Mouse (Mus musculus) thymus, adult 2 months (tissue): ENCODE measurements at regions not wholly inside any gene's neighbourhood (a gene's known extent, or its start where the extent isn't known, plus 50 kb on each side); places are given as distances from the start of the nearest gene placed in this dataset.

Experiments
- DNase-seq: peaks from one replicate; pipeline ENCODE4 v3.0.0; 2021
- H3K27ac ChIP-seq: fragments of 200-500 bp; 2 replicates; pipeline ENCODE4 v1.5.1; 2012; ENCODE audit warnings: low read length, control low read depth; ENCODE audit not compliant: control insufficient read depth, insufficient read depth
- H3K27me3 ChIP-seq: fragments of 200-500 bp; 2 replicates; pipeline ENCODE4 v1.6.1; 2012; ENCODE audit warnings: mild to moderate bottlenecking, low read length, moderate library complexity, mixed read lengths; ENCODE audit not compliant: control insufficient read depth, insufficient read depth
- H3K36me3 ChIP-seq: fragments of 200-500 bp; 2 replicates; pipeline ENCODE4 v1.6.1; 2012; ENCODE audit warnings: mild to moderate bottlenecking, low read length, moderate library complexity; ENCODE audit not compliant: control insufficient read depth, insufficient read depth
- H3K4me1 ChIP-seq: fragments of 200-500 bp; replicated peaks from 2 replicates; pipeline ENCODE4 v1.6.1; 2012; ENCODE audit warnings: low read length; ENCODE audit not compliant: control insufficient read depth, insufficient read depth
- H3K4me3 ChIP-seq: fragments of 200-500 bp; 2 replicates; pipeline ENCODE4 v1.5.1; 2012; ENCODE audit warnings: mild to moderate bottlenecking, low read length, control low read depth, moderate library complexity; ENCODE audit not compliant: control insufficient read depth, insufficient read depth
- CTCF ChIP-seq: fragments of 200-500 bp; IDR thresholded peaks from 2 replicates; pipeline ENCODE4 v1.5.1; 2012; ENCODE audit warnings: mild to moderate bottlenecking, control low read depth, low read length, moderate library complexity, borderline replicate concordance; ENCODE audit not compliant: control insufficient read depth, poor library complexity, insufficient read depth; ENCODE audit errors: extremely low read depth
- POLR2A ChIP-seq: fragments of 200-500 bp; IDR thresholded peaks from 2 replicates; pipeline ENCODE4 v1.6.1; 2012; ENCODE audit warnings: mild to moderate bottlenecking, low read length, control low read depth, moderate library complexity; ENCODE audit not compliant: control insufficient read depth, poor library complexity, insufficient read depth; ENCODE audit errors: extremely low read depth
- WGBS: fragments of 180-500 bp; shearing (Covaris S2); methylation state at CpG from one replicate; pipeline ENCODE4 v1.1.7; 2018; 5-methylcytosine and 5-hydroxymethylcytosine counted together

DNA sequence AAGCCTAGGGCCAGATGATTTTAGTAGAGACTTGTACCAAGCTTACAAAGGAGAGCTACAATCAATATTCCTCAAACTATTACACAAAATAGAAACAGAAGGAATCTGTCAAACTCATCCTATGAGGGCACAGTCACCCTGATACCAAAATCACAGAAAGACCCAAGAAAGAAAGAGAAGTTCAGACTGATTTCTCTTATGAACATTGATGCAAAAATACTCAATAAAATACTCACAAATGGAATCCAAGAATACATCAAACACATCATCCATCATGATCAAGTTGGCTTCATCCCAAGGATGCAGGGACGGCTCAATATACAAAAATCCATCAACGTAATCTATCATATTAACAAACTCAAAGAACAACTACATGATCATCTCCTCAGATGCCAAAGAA lies 377.9 kb upstream of the Ercc4 start:
- TF ChIP-seq CTCF, result no peak

GRCm38 (mm10) chr16:12742472-12742871 lies 367.0 kb upstream of the Ercc4 start:
- Histone ChIP-seq H3K4me3 (no peak overlapping the region), H3K27ac (no peak overlapping the region), H3K36me3 (no peaks in the 10 kb centered on the region), H3K27me3 (no peaks in the 10 kb centered on the region), H3K4me1 (no peaks in the 10 kb centered on the region)
- TF ChIP-seq POLR2A (no peak), CTCF (no peak)
- DNase-seq, result no peak

More for the DNA sequence above, 377.9 kb upstream of the Ercc4 start:
- DNase-seq, result no peak
- 86% methylated on average over 2 of the region's 2 CpGs for WGBS
- Histone ChIP-seq H3K4me3 (no peak overlapping the region), H3K36me3 (no peaks in the 10 kb centered on the region), H3K4me1 (no peaks in the 10 kb centered on the region), H3K27ac (no peak overlapping the region), H3K27me3 (no peaks in the 10 kb centered on the region)

DNA sequence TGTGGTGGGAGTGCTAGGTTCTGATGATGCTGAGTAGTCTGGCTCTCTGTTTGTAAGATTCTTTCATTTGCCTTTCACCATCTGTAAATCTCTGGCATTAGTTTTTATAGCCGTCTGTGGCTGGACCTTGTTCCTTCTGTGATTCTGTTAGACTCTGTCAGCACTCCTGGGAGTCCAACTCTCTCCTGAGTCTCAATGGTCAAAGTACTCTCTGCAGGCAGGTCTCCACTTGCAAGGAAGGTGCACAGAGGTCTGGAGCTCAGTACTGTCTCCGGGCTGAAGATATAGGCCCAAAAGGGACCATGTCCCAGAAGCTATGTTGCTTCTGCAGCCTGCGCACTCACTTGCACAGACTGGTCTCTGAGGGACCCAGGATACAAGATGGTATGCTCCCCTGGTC lies 356.3 kb upstream of the Ercc4 start:
- Histone ChIP-seq H3K36me3 (no peaks in the 10 kb centered on the region), H3K27ac (no peak overlapping the region), H3K27me3 (no peaks in the 10 kb centered on the region), H3K4me3 (no peak overlapping the region), H3K4me1 (no peaks in the 10 kb centered on the region)
- 95% methylated on average over 3 of the region's 3 CpGs for WGBS
- TF ChIP-seq CTCF (no peak), POLR2A (no peak)
- no peak for DNase-seq

DNA sequence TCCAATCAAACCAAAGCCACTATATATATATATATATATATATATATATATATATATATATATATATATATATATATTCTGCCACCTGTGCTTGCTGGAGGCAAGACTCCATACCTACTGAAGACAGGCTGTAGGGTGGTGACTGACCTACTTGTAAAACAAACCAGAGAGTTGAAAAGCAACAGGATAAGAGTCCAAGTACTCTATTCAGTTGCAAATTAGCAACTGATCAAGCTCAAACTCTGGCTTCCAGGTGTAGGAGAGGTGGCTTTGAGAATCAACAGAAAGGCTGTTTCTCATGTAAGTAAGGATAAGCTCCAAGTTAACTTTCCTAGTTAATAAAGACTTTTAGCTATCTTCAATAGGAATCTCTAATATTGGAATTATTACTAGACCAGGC lies 355.1 kb upstream of the Ercc4 start:
- Histone ChIP-seq H3K27me3 (no peaks in the 10 kb centered on the region), H3K36me3 (no peaks in the 10 kb centered on the region), H3K27ac (no peak overlapping the region), H3K4me3 (no peak overlapping the region), H3K4me1 (no peaks in the 10 kb centered on the region)
- TF ChIP-seq CTCF, result no peak
- no peak for TF ChIP-seq POLR2A
- no peak for DNase-seq

GRCm38 (mm10) chr16:12758594-12758993 lies 350.9 kb upstream of the Ercc4 start:
- Histone ChIP-seq H3K36me3 (no peaks in the 10 kb centered on the region), H3K4me3 (no peak overlapping the region), H3K27ac (no peak overlapping the region), H3K27me3 (no peaks in the 10 kb centered on the region), H3K4me1 (no peaks in the 10 kb centered on the region)
- TF ChIP-seq POLR2A, result no peak
- no peak for TF ChIP-seq CTCF
- 94% methylated on average over 4 of the region's 4 CpGs for WGBS
- DNase-seq, result no peak

GRCm38 (mm10) chr16:12764166-12764565 lies 345.3 kb upstream of the Ercc4 start:
- H3K4me1 ChIP-seq, result no peaks in the 10 kb centered on the region
- 98% methylated on average over 1 of the region's 1 CpGs for WGBS
- H3K36me3 ChIP-seq, result no peaks in the 10 kb centered on the region

GRCm38 (mm10) chr16:12764608-12765007 lies 344.9 kb upstream of the Ercc4 start:
- H3K4me3 ChIP-seq, result no peak overlapping the region
- no peaks in the 10 kb centered on the region for H3K27me3 ChIP-seq
- no peaks in the 10 kb centered on the region for H3K4me1 ChIP-seq
- no peaks in the 10 kb centered on the region for H3K36me3 ChIP-seq
- no peak overlapping the region for H3K27ac ChIP-seq
- TF ChIP-seq CTCF, result no peak
- TF ChIP-seq POLR2A, result no peak
- 92% methylated on average over 1 of the region's 1 CpGs for WGBS
- no peak for DNase-seq

More at GRCm38 (mm10) chr16:12764166-12764565, 345.3 kb upstream of the Ercc4 start:
- Histone ChIP-seq H3K27me3 (no peaks in the 10 kb centered on the region), H3K27ac (no peak overlapping the region), H3K4me3 (no peak overlapping the region)
- TF ChIP-seq POLR2A (no peak), CTCF (no peak)
- no peak for DNase-seq

GRCm38 (mm10) chr16:12766846-12767245 lies 342.6 kb upstream of the Ercc4 start:
- H3K4me1 ChIP-seq, result no peaks in the 10 kb centered on the region
- no peaks in the 10 kb centered on the region for H3K27me3 ChIP-seq

More at GRCm38 (mm10) chr16:12766846-12767245, 342.6 kb upstream of the Ercc4 start:
- WGBS, result 94% methylated on average over 7 of the region's 7 CpGs
- TF ChIP-seq POLR2A (no peak), CTCF (no peak)
- Histone ChIP-seq H3K4me3 (no peak overlapping the region), H3K36me3 (no peaks in the 10 kb centered on the region), H3K27ac (no peak overlapping the region)
- DNase-seq, result no peak
